Mouse (Mus musculus) adrenal gland (tissue): ENCODE measurements around the gene Lmo4.

Experiments used
- intact Hi-C: fragments of 180-260 bp; cut with DNase I; formaldehyde crosslinking; loops from one replicate; pipeline ENCODE4 v1.15.1; 2025

Lmo4 gene

DNA sequence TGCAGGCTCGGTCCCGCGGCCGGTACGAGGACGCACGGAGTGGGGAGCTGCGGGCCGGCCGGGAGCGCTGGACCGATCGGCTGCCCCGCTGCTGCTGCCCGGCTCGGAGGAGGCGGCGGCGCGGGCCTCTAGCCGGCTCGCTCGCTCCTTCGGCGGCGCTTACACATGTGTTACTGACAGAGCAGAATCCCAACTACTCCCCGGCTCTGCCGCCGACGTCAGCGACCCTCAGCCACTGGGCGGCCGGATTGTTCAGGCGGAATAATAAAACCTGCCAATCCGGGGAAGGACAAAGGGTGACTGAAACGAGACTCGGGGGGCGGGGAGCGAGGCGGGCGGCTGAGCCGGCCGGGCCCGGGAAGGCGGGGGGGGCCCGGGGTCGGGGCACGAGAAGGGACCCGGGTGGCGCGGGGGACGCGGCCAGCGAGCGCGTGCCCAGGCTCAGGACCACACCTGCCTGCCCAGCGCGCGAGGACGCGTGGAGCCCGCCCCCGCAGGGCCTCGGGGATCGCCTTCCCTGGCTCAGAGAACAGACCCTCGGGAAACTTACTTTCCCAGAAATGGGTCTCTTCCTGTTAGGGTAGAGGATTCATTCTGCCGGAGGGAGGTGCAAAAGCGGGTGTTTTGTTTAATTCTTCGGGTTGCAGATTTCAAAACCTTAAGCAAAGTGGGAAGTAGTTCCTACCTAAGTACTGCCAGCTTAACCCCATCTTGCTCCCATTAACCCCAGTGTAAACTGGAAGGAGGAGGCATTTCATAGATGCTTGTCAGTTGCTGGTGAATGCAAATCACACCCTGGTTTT, 532 bp upstream of the Lmo4 start:
- intact Hi-C loops, result no loop called here

DNA sequence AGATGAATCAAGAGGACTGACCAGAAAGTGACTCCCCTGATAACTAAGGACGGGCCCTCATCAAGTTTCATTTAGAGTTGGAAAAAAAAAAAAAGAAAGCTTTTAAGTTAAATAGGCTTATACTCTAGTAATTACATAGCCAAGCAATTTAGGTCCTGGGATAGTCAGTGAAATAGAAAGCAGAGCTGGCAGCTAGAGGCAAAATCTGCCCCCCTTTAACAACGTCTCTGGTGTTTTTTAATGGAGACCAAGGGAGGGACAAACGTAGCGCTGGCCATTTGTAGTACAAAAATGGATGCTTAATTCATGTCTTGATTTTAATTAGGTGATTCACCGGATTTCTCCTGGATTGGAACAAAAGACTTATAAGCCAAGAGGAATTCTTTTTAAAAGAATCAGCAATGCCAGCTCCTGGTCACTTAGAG, 1.0 kb downstream of the Lmo4 start:
- intact Hi-C loops, result no loop called here

DNA sequence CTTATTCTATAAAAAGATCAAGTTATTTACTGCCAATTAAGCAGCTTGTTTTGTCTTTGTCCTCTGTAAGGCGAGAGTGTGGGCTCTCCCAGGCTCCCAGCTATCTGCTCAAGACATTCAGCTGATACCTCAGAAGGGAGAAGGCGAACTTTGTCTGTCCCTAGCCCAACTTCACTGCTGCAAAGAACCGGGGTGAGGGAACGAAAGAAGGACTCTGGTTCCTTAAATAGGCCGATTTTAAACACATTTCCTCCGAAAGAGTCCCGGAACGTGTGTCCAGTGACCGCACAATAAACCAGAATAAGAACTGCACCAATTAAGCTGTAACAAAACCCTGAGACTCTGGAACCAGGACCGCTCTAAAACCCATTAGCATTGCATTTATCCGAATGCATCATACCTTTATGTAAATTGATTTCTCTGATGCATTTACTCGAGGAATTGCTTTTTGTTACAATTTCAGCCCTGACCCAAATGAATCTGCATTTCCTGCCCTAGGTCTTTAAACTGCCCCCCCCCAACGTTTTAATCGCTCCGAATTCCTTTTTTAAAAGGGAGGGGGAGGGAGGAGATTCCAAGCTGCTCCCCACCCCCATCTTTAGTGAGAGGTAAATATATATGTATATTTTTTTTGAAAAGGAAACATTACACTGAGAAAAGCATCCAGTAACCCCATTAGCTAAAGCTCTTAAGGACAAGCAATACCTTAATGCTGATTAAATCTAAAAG, 1.6 kb downstream of the Lmo4 start:
- intact Hi-C loops, result no loop called here

DNA sequence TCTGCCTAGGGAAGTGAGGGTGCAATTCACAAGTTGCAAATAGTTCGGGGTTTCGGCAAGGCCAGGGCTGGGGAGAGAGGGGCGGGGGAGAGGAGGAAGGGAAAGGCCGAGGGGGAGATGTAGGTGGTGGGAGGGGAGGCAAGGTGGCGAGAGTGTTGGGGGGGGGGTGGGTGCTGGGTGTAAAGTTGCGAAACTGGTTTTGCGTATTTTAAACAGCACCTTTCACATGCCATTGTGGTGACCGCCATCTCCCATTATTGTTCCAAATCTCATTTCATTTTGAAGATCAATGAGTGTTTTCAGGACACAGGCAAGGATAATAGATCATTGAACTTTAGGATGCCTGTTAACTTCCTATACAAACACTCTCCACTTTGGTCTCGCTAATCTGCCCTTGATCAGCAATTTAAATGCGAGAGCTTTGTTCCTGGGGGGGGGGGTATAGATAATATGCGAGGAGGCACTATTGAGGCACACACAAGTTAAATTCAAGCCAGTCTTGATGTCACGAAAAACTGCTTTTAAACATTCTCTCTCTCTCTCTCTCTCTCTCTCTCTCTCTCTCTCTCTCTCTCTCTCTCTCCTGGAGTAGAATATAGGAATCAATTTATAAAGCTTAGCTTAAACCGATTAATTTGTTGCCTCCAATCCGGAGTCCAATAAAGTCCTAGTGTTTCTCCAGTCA, 2.3 kb downstream of the Lmo4 start:
- intact Hi-C loops, result no loop called here

DNA sequence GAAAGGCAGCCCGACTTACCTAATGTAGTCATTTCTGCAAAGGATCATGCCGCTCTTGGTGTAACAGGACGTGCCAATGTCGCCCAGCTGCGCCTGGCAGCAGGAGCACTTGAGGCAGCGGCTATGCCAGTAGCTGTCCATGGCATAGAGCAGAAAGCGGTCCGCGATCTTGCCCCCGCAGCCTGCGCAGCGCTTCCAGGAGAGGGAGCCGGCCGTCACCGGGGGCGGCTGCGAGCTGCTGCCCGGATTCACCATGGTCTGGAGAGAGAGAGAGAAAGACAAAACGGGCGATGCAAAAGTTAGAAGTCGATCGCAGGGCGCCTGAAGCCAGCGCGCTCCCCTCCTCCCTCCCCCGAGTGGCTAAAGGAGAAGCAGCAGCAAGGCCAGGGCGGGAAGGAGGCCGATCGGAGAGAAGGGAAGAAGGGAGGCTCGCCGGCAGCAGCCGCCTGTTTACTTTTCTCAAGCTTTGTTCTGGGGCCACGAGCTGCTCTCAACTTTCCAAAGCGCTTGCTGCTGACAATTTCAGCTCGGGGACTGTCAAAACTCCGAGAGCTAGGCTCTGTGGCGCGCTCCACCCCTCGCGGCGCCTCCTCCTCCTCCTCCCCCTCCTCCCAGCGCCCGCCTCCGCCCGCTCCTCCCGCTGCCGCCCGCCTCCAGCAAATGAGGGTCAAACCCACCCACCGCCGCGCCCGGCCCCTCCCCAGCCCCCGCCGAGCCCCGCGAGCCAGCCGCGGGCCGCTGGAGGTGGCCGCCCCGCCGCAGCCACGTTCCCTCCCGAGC, 3.0 kb downstream of the Lmo4 start:
- intact Hi-C loops, result no loop called here

DNA sequence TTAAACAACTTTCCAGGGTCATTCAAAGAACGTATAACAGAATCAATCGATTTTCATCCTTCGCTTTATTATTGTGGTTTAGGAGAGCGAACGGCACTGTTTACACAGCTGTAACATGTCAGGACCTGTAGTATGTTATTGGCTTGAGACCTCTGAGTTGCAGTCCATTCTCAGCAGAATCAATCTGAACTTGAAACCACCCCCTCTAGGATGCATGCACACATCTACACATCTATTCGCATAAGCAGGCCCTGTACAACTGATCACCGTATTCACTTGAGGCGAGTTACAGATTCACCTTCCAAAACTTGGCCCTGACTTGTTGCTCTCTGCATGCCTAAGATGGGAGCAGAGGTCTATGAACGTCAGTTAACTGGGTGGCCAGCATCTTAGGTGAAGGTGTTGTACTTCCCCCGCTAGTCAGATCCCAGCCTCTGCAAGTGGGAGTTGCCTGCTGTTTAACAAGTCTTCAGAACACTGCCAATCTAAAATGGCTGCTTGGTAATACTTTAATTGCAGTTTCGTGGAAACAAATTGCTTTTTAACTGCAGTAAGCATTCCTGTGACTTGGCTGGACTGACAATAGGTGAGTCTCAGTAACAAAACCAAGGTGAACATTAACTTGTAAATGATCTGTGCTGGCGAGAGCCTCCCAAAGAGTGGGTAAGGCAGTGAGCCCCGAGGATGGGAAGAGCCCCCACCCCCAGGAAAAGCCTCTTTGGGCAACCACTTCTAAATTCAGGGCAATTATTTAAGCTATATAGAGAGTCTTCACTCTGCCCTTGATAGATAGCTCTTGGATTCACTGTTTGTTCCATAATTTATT, 19.5 kb downstream of the Lmo4 start:
- intact Hi-C loops, result no loop called here

DNA sequence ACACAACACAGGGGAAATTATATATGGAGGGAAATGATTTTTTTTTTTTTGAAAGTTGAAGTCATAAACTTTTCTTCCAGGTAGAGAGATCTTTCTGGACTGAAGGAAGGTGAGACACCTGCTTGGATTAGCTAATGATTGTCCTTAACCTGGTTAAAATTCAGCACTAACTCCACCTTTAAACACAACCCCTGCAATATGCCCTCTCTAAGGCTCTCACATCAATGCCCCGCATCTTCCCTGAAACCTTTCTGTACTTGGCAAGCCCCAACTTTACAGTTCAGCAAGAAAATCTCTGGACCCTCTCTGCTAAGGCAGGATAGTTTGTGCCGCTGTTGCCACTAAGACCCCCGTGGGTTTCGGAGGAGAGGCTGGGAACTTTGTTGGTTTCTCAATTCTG, 20.1 kb downstream of the Lmo4 start:
- intact Hi-C loops, result no loop called here

DNA sequence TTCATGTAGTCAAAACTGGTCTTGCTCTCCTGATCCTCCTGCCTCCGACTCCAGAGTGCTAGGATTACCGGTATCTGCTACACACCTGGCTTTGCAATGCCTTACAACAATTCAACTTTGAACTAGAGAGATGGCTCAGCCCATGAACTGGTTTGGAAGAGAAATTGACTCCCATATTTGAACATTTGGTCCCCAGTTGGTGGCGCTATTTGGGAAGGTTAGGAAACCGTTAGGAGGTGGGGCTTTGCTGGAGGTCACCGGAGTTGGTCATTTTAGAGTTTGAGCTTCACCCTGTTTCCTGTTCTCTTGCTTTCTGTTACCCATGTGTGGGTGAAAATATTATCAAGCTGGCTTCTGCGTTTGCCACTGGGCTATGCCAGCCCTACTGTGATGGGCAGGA, 22.8 kb downstream of the Lmo4 start:
- intact Hi-C loops, result no loop called here

DNA sequence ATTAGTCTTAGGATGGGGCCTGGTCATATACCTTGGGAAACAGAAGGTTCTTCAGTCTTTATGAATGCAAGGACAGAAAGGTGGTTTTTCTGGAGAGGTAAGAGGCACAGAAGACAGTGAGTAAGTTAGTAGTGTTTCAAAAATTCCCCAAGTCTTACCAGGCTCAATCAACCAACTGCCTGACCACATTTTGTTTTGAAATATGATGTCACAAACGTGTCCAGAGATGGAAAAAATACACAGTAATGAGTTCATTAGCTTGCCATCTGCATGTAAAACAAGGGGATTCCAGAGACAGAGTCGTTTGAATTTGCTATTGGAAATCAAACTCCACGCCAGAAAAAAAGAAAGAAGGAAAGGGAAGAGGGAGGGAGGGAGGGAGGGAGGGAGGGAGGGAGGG, 26.1 kb downstream of the Lmo4 start:
- intact Hi-C loops, result no loop called here

DNA sequence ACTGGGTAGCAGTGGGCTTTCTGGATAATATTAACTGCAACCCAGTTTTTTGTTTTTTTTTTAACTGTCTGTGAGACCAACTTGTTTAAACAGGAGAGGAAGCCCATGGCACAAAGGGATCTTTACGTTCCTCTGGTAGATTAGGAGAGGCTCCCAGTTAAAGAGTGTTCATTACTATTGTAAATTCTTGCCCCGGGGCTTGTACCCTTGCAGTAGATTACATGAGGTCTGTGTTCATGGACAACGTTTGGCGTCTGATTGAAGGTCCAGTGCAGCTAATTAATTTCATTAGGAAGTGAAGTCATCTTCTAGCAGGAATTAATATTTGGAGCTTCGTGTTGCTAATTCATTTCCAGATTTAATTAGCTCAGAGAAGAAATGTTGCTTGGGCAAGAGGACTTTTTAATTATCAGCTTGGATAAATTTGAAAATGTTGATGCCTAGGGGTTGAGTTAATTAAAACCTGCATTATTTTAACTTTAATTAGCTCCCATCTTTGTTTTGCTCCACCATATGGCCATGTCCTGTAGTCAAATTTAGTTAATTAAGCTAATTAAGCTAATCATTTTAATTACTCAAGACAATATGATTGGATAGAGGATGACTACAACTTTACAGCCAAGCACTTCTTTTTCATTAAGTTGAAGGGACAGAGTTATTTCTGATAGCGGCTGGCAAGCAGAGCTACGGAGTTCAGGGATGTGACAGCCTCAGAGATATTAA, 31.0 kb downstream of the Lmo4 start:
- intact Hi-C loops, result no loop called here

DNA sequence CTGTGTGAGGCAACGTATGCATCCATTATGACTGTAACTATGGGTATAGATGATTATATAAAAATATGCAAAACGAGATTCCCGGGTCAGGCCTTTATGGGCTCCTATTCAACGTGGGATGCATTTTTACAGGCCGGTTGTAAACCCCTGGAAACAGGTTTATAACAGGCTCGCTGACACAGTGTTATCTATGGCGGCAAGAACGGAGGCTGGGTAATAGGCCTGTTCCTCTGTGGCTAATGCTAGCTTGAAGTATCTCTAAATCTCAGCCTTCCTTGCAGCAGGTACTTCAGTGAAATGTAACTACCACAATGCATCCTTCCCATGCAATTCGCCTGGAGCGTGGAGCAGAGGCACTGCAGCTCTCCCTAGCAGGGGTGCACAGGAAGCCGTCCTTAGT, 31.9 kb downstream of the Lmo4 start:
- intact Hi-C loops, result no loop called here

DNA sequence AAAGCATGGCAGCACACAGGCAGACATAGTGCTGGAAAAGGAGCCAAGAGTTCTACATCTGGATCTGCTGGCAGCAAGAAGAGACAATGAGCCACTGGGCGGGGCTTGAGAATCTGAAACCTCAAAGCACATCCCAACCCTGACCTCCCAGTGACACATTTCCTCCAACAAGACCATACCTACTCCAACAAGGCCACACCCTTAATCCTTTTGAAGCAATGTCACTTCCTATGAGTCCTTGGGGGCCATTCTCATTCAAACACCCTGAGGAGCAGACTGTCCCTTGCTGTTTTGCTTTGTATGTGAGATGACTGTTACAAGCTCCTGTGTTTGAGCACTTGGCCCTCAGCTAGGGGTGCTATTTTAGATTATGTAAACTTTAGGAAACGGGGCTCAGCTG, 33.3 kb downstream of the Lmo4 start:
- intact Hi-C loops, result no loop called here

DNA sequence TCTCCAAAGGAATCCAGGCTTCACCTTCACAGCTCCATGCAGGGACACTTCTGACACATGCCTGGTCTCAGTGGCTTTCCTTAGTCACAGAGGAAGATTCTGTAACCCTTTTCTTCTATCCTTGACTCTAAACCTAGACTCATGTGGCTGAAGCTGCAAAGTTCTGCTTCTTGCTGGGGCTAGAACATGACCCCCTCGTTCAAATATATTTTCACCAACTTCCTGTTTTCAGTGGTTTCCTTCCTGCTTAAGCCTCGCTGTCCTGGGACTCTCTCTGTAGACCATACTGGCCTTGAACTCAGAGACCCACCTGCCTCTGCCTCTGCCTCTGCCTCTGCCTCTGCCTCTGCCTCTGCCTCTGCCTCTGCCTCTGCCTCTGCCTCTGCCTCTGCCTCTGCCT, 34.5 kb downstream of the Lmo4 start:
- intact Hi-C loops, result no loop called here

DNA sequence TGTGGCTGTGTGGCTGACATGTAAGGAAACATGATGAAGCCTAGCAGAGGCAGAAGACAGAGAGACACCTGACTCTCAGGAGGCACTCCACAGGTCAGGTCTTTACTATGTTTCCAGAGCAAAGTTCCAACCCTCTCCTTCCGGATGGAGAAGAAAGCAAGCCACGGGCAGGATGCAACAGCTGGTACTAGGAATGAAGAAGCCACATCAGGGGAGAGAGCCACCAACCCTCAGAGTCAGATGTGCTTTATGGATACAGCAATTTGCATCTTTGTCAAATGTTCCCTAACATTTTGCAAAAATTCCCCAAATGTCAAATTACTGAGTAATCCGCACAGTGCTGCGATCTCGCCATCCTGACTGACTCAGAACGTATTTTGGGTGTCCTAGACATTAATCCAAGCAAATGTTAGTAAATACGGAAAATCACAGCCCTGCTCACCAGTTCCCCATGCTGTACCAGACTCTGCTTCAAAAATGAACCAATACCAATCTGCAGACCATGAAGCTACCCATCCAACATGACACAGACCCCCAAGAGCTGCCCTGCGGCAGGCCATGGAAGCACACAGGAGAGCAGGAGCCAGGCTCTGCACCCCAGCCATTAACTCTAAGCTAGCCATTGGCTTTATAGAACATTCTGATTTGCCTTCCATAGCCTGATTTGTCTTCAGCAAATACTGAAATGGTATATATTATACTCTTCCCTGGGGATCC, 38.4 kb downstream of the Lmo4 start:
- intact Hi-C loops, result loop anchor here (5.0 kb wide), 1 partner anchor 49 kb away; no protein-coding TSS in a partner anchor

DNA sequence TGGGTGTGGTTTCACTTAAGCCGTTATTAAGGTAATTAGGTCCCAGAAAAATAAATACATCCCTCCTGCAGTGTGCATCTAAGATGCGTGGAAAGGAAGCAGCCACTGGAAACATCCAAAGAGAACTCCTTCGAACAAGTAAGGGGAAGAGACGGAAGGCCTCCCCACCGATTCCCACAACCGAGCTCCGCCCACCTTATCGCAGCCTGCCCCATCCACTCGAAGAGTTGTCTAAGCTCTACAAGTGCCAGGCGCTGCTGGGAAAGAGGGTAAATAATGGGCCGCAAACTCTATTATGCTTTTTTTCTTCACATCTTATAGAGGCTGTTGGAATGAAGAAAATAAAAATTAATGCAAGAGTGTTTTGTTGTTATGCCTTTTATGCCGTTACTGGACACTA, 39.6 kb downstream of the Lmo4 start:
- intact Hi-C loops, result loop anchor here (5.0 kb wide), 1 partner anchor 48 kb away; no protein-coding TSS in a partner anchor

DNA sequence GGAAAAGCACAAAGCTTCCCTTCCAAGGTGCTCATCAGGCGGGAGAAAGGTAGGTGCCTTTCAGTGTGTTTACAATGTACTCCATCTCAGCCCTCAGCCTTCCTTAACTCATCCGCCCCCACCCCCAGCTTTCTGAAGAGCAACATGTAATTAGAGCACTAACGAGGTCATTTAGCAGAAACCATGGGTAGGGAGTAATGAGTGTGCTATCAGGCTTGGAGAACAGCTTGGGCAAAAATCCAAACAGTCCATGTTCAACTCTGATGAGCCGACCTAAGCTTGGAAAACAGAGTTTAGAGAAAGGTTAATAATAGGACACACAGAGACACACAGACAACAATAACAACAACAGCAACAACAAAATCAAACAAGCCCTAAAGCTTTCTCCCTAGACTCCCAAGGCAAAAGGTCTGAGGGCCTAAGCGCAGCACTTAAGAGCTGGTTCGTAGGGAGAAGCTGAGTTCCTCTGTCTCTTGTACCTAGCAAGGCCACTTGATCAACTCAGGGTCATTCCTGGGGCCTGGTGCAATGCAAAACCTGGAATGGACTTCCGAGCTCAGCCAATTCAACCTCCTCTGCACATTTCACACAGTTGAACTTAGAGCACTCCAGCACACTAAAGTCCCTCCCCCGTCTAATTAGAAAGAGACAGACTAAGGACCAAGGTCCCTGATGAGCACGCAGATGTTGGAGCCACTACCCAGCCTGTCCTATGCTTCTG, 40.2 kb downstream of the Lmo4 start:
- intact Hi-C loops, result loop anchor here (5.0 kb wide), 1 partner anchor 48 kb away; no protein-coding TSS in a partner anchor

DNA sequence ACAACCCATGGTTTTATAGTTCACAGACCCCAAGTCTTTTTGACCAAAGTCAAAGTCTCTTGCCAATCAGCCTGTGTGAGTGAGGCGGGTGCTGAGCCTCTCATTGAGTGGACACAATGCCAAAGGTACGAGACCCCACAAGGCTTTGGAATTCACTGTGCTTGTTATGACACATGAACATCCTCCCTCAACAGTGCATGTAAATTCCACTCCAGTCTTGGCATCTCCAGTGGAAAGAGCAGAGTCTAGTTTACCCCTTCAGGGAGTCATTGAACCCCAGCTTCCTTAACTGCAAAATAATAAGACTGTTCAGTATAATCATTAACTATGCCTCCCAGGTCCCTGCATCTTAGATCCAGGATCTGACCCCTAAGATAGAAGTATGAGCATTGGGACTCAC, 41.3 kb downstream of the Lmo4 start:
- intact Hi-C loops, result no loop called here

DNA sequence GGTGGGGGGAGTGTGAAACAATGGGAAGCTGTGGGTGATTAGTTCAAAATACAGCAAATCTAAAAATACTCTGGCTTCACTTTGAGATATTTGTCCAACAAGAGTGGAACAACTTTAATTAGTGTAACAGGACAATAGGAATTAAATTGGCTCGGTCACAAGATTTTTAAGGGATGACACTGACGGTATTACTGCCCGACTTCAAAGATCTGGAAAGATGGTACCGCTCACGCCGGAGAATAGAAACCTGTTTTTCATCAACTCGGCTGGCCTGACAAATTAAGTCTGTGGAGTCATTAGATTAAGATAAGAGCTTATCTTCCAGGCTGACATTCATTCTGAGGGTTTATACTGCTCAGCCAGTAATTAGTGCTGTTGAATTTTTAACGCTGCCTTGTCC, 42.9 kb downstream of the Lmo4 start:
- intact Hi-C loops, result no loop called here
